Mouse (Mus musculus): ENCODE data around the gene Lzts3.
A peak's percentile ranks its signal among the peaks of the same experiment; 100 is the strongest.
"Not testable (repeated sequence)": the region's sequence is repeated elsewhere in the genome, so short reads cannot be mapped to it uniquely, and the experiment has no call there.

Gene Lzts3

GRCm38 (mm10) chr2:130642684-130643369, at the start of gene Lzts3:
TSS of gene Lzts3 (minus strand) at chr2:130642803.
- peak; percentile 85 to 89 for DNase-seq (ENCODE audit: low spot score in 2 of 2)

- DNase-seq (ENCODE audit: low spot score in 2 of 2), result no peak
These were observed 46.4 kb upstream of the Lzts3 start for GRCm38 (mm10) chr2:130689011-130689410.

- no peak for DNase-seq (ENCODE audit: low spot score in 2 of 2)
These were observed 42.8 kb upstream of the Lzts3 start for GRCm38 (mm10) chr2:130685426-130685825.

GRCm38 (mm10) chr2:130681531-130681930, 38.9 kb upstream of the Lzts3 start:
- DNase-seq (ENCODE audit: low spot score in 2 of 2), result no peak

- DNase-seq (ENCODE audit: low spot score in 2 of 2), result no peak
These were observed 37.3 kb upstream of the Lzts3 start for GRCm38 (mm10) chr2:130679899-130680298.

- no peak for DNase-seq (ENCODE audit: low spot score in 2 of 2)
These were observed 36.6 kb upstream of the Lzts3 start for GRCm38 (mm10) chr2:130679154-130679553.

- no peak for DNase-seq (ENCODE audit: low spot score in 2 of 2)
These were observed 34.6 kb upstream of the Lzts3 start for GRCm38 (mm10) chr2:130677211-130677610.

- peak; percentile 79 to 84 for DNase-seq (ENCODE audit: low spot score in 2 of 2)
These were observed 25.0 kb upstream of the Lzts3 start, which contains the start of gene Itpa for GRCm38 (mm10) chr2:130667559-130667958. TSS of gene Itpa (plus strand) at chr2:130667610.

- peak; percentile 92 to 93 for DNase-seq (ENCODE audit: low spot score in 2 of 2)
These were observed 21.6 kb upstream of the Lzts3 start, which contains the start of gene Ddrgk1 for GRCm38 (mm10) chr2:130664102-130664701. TSS of gene Ddrgk1 (minus strand) at chr2:130664659.

GRCm38 (mm10) chr2:130663342-130663741, 20.7 kb upstream of the Lzts3 start:
- no peak for DNase-seq (ENCODE audit: low spot score in 2 of 2)

- no peak for DNase-seq (ENCODE audit: low spot score in 2 of 2)
These were observed 15.9 kb upstream of the Lzts3 start for GRCm38 (mm10) chr2:130658530-130658929.

GRCm38 (mm10) chr2:130657541-130657940, 14.9 kb upstream of the Lzts3 start:
- peak; percentile 38 to 68 for DNase-seq (ENCODE audit: low spot score in 2 of 2)

- no peak for DNase-seq (ENCODE audit: low spot score in 2 of 2)
These were observed 13.9 kb upstream of the Lzts3 start for GRCm38 (mm10) chr2:130656536-130656935.

- no peak for DNase-seq (ENCODE audit: low spot score in 2 of 2)
These were observed 13.2 kb upstream of the Lzts3 start for GRCm38 (mm10) chr2:130655660-130656339.

GRCm38 (mm10) chr2:130653760-130654159, 11.2 kb upstream of the Lzts3 start:
- no peak for DNase-seq (ENCODE audit: low spot score in 2 of 2)

- no peak for DNase-seq (ENCODE audit: low spot score in 2 of 2)
These were observed 10.7 kb upstream of the Lzts3 start for GRCm38 (mm10) chr2:130653303-130653702.

GRCm38 (mm10) chr2:130649028-130649427, 6.4 kb upstream of the Lzts3 start:
- DNase-seq (ENCODE audit: low spot score in 2 of 2), result not testable (repeated sequence)

GRCm38 (mm10) chr2:130645198-130645597, 2.6 kb upstream of the Lzts3 start:
- DNase-seq (ENCODE audit: low spot score in 2 of 2), result no peak

GRCm38 (mm10) chr2:130642197-130642660, 374 bp downstream of the Lzts3 start:
- DNase-seq (ENCODE audit: low spot score in 2 of 2), result no peak

GRCm38 (mm10) chr2:130641351-130642025, 1.1 kb downstream of the Lzts3 start:
- no peak for DNase-seq (ENCODE audit: low spot score in 2 of 2)

- no peak for DNase-seq (ENCODE audit: low spot score in 2 of 2)
These were observed 3.3 kb downstream of the Lzts3 start for GRCm38 (mm10) chr2:130639276-130639675.

GRCm38 (mm10) chr2:130638101-130638611, 4.4 kb downstream of the Lzts3 start:
- DNase-seq (ENCODE audit: low spot score in 2 of 2), result no peak
